Mouse (Mus musculus) retina, postnatal 1 day (tissue): ENCODE results near the gene Glrp1.
A peak's percentile ranks its signal among the peaks of the same experiment; 100 is the strongest.

ENCODE experiments used
- DNase-seq: peaks from one replicate; pipeline ENCODE4 v3.0.0-alpha.2; 2012

Glrp1 gene

DNA sequence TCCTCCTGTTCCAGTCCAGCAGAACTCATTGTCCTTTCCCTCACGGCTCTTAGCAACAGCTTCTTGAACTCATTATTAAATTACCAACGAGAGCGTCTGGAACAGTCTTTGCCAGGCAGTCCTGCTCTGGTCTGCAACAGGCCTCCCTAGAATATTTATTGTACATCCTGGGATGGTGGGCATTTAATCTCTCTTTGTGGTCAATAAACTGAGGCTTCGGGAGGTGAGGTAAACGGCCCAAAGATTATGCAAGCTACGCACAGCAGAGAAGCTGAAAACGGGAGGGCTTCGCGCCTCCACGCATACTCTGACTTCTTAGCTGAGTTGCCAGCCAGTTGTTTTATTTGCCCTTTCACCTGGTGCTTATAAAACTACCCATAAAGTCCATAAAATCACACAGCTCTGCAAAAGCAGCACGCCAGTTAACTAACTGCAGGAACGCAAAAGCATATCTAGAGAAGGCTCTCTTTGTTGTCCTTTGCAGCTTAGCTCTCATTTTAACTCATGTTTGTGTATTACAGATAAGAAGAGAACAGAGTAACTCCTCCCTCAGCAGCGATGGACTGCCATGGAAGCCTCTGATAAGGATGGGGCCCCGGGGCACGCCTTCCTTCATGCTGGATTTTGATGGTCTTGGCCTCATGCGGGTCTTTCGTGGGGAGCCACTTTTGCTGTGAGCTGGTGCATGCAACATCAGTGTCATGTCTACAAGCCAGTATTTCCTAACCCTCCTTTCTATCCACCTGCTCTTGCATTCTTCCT lies 18.1 kb downstream of the Glrp1 start:
- no peak for DNase-seq

- DNase-seq, result no peak
Observed at GRCm38 (mm10) chr1:88490164-88490563, 19.7 kb downstream of the Glrp1 start.

GRCm38 (mm10) chr1:88488957-88489356 lies 20.9 kb downstream of the Glrp1 start:
- DNase-seq, result no peak

- DNase-seq, result no peak
Observed at GRCm38 (mm10) chr1:88486336-88486735, 23.5 kb downstream of the Glrp1 start.

GRCm38 (mm10) chr1:88484059-88484458 lies 25.8 kb downstream of the Glrp1 start:
- no peak for DNase-seq

DNA sequence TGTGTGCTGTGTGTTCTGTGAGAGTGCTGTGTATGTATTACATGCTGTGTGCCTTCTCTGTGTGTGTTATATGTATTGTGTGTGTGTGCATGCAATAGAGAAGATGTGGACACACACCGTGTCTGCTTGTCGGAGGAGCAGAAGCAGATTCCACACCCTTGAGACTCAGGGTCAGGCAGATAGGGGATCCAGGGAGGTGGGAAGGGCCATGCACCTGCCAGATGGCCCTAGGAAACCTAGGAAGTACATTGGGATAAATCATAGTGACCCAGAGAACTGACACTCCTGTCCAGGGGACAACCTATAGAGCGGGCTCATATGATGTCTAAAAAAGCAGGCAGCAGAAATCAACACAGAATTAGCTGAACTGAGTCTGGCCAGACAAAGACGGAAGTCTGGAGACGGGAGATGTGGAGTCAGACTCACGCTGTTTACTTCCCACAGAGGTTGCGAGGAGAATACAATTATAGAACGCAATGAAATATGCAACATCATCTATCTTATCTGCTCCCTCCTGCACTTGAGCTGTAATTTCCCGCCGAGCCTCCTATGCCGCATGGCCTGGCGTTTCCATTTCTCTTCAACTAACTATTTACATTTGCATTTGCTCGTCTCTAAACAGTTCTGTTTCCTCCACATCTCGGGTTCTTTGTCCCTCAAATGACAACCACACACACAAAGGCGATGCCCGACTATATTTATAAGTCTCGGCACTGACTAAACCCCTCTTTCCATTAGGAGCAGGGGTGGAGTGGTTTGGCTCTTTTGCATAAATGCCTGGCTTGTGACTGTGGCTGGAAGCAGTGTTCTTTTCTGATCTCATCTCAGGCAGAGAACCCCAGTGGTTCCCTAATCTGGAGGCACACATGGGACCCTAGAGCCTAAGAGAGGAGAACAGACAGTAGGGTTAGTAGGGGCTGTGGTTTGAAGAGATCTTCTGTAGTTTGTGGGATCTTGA lies 27.4 kb downstream of the Glrp1 start:
- DNase-seq, result no peak

- DNase-seq, result no peak
Observed at GRCm38 (mm10) chr1:88480594-88480993, 29.3 kb downstream of the Glrp1 start.

- no peak for DNase-seq
Observed at GRCm38 (mm10) chr1:88478205-88478604, 31.7 kb downstream of the Glrp1 start.

DNA sequence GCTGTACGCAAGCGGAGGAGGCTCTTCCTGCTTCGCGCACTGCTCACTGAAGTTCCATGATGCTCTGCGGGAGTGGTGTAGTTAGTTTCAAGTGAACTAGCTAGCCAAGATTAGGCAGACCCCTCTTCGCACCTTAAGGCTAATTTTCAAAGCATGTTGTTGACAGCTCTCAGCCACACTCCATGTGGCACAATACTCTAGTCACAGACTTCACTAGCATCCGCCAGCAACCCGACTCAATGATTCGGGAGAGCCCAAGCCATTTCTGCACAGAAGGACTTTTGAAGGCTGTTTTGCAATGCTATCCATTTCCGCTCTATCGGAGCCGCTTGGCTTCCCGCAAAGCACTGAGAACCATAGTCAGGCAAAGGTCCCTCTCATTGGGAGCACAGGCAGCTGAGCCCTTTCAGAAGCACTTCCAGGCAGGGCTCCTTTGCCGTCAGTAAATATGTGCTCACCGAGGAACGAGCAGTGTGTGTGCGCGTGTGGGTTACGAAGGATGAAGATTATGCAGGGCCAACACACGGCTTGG lies 33.2 kb downstream of the Glrp1 start:
- no peak for DNase-seq

- DNase-seq, result no peak
Observed at GRCm38 (mm10) chr1:88475502-88475953, 34.3 kb downstream of the Glrp1 start.

DNA sequence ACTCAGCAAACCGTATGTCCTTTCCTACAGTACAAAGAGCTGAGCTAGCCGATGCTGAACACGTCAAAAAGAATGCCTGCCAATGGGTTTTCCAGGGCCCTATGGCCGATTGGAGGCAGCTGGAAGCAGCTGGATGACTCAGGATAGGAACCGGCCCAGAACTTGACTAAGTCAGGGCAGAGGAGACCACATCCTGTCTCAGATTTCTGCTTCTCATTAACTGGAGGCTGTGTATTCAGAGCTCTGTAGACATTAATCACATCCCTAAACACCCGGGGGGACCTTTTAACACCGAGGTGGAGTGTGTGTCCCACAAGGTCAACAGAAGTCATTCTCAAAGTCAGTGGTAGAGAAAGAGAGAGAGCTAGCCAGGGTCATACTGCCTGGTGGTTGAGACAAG lies 35.3 kb downstream of the Glrp1 start:
- no peak for DNase-seq

DNA sequence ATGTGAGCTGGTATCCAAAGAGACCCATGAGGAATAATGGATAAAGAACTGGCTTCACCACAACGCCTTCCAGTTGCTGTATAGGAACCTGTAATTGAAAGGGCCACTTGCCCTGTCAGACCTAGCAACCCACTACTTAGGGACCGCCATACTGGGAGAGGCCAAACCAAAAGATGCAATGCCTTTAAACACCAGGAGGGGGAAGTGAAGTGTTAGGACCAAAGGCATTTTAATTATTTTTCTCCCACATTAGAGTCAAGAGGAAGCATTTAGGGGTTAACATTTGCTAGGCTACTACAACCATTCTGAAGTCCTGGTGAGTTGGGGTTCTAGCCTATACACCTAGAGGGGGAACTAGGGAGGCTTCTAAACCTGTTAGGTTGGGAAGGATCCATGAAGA lies 36.0 kb downstream of the Glrp1 start:
- no peak for DNase-seq

- no peak for DNase-seq
Observed at GRCm38 (mm10) chr1:88472258-88472657, 37.6 kb downstream of the Glrp1 start.

- no peak for DNase-seq
Observed at GRCm38 (mm10) chr1:88469746-88470145, 40.1 kb downstream of the Glrp1 start.

GRCm38 (mm10) chr1:88468335-88468734 lies 41.5 kb downstream of the Glrp1 start:
- DNase-seq, result no peak

GRCm38 (mm10) chr1:88467866-88468265 lies 42.0 kb downstream of the Glrp1 start:
- no peak for DNase-seq

GRCm38 (mm10) chr1:88466325-88467064 lies 43.4 kb downstream of the Glrp1 start:
- DNase-seq, result no peak

DNA sequence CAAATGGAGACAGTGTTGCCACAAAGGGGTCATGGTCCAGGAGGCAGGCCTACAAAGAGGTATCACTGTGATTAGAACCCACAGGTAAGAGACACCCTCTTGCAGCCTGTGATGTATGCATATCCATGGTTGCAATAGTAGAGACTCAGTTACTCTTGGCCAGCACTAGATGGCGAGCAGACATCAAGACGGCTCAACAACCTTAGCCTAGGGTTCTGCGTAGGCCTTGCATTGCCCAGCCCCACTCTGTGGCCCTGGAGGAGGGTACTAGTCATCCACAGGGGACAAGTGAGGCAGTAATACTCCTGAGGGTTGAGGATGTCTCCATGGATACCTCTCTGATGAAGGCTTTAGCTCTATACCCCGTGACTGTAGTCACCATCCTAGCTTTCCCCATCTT lies 44.1 kb downstream of the Glrp1 start:
- DNase-seq, result no peak

GRCm38 (mm10) chr1:88464109-88464905 lies 45.6 kb downstream of the Glrp1 start:
- no peak for DNase-seq

DNA sequence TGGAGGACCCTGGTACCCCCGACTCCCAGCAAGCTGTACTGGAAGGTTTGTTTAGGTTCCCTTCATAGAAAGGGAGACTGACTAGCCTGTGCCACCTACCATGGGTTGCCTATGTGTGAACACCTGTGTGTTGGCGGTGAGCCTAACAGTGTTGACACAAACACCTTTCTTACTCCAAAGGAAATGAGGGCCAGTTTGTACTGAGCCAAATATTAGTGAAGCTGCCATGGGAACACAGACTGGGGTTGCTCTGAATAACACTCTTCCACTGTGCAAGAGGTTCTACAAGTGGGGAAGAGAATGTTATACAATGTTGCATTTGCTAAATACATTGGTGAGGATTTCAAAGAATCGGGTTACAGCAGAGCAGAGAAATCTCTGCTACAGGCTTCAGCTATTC lies 46.6 kb downstream of the Glrp1 start:
- no peak for DNase-seq

- DNase-seq, result peak; percentile 44
Observed at GRCm38 (mm10) chr1:88462484-88462883, 47.4 kb downstream of the Glrp1 start.

DNA sequence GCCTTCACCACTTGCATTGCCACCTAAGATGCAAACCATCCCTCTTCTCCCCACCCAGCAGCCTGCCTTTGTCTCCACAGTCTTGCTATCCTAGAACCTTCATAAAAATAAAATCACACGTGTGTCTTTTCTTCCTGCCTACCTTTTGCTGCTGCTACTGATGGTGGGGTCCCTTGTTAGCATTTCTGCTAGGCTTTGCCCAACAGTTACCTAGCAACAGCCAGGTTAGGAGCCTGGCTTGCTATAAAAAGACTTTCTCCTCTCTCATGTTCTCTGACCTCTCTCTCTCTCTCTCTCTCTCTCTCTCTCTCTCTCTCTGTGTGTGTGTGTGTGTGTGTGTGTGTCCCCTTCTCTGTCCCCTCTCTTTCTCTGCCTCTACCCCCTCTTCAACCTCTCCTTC lies 48.8 kb downstream of the Glrp1 start:
- DNase-seq, result no peak
